Mouse (Mus musculus) limb, embryonic 13.5 days (tissue): ENCODE data around the gene Cpxm2. TPM values are rescaled to one million over a fixed set of nuclear protein-coding genes. Genes with fewer than 3 reads are reported as not detected.

Experiments used
- ATAC-seq: fragments of 200-750 bp; cut with Nextera tagmentation; 2 replicates; pipeline ENCODE4 v1.8.0; 2017; ENCODE audit warnings: low read depth, moderate number of reproducible peaks, moderate TSS enrichment; ENCODE audit not compliant: low FRiP score
- H3K27ac ChIP-seq: fragments of 300-500 bp; sonication (generic); 2 replicates; pipeline ENCODE4 v1.5.1; 2015; ENCODE audit warnings: inconsistent platforms, mild to moderate bottlenecking, moderate library complexity
- H3K27me3 ChIP-seq: fragments of 300-500 bp; sonication (generic); 2 replicates; pipeline ENCODE4 v1.6.1; 2015; ENCODE audit warnings: mild to moderate bottlenecking, inconsistent platforms
- H3K36me3 ChIP-seq: fragments of 300-500 bp; sonication (generic); 2 replicates; pipeline ENCODE4 v1.6.1; 2015; ENCODE audit warnings: inconsistent platforms, mild to moderate bottlenecking, moderate library complexity
- H3K4me1 ChIP-seq: fragments of 300-500 bp; sonication (generic); 2 replicates; pipeline ENCODE4 v1.6.1; 2015; ENCODE audit warnings: inconsistent platforms
- H3K4me2 ChIP-seq: fragments of 300-500 bp; sonication (generic); replicated peaks from 2 replicates; pipeline ENCODE4 v1.6.1; 2015; ENCODE audit warnings: inconsistent platforms, mild to moderate bottlenecking, moderate library complexity
- H3K4me3 ChIP-seq: fragments of 300-500 bp; sonication (generic); 2 replicates; pipeline ENCODE4 v1.5.1; 2015; ENCODE audit warnings: moderate library complexity, mild to moderate bottlenecking, inconsistent platforms
- H3K9ac ChIP-seq: fragments of 300-500 bp; sonication (generic); 2 replicates; pipeline ENCODE4 v1.6.1; 2015; ENCODE audit warnings: mild to moderate bottlenecking, inconsistent platforms
- H3K9me3 ChIP-seq: fragments of 300-500 bp; sonication (generic); 2 replicates; pipeline ENCODE4 v1.6.1; 2016; ENCODE audit warnings: inconsistent platforms
- WGBS: fragments of 180-500 bp; shearing (Covaris S2); methylation state at CpG from one replicate; pipeline ENCODE4 v1.1.7; 2015; 5-methylcytosine and 5-hydroxymethylcytosine counted together
- polyA plus RNA-seq: library from polyadenylated mRNA; unstranded; fragments of >200 nt; fragmentation: Nextera tagmentation; extraction: Ambion mirVana; gene quantifications from 2 replicates; pipeline ENCODE4 v1.2.1, GENCODE M21; 2015

Gene Cpxm2
- polyA plus RNA-seq, 1 experiment from 2014 or later: 16.7 TPM

DNA sequence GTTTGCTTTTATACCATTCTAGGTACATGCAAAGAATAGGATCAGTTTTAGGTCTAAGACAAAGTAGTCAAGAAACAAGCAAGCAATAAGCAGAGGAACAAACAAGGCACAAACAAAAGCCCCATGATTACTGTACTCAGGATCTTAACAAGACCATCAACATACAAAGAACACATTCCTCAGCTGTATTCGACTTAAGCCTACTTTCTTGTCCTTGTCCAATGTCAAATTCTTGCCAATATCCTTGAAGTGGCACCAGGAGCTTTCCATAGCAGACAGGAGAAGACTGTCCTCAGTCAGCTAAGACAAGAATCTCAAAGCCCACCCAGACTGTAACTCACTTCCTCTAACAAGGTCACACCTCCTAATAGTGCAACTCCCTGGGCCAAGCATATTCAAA, 24.5 kb upstream of the Cpxm2 start:
- Histone ChIP-seq H3K27me3 (no peaks in the 10 kb centered on the region), H3K4me2 (no peak overlapping the region), H3K4me3 (no peak overlapping the region), H3K9ac (no peak overlapping the region), H3K4me1 (peaks cover 4% of the 10 kb centered on the region), H3K9me3 (peaks cover 7% of the 10 kb centered on the region; the same call in 1 of the 2 replicates), H3K27ac (no peak overlapping the region), H3K36me3 (no peaks in the 10 kb centered on the region)
- WGBS: 68% methylated on average over 1 of the region's 1 CpGs
- no peak for ATAC-seq

DNA sequence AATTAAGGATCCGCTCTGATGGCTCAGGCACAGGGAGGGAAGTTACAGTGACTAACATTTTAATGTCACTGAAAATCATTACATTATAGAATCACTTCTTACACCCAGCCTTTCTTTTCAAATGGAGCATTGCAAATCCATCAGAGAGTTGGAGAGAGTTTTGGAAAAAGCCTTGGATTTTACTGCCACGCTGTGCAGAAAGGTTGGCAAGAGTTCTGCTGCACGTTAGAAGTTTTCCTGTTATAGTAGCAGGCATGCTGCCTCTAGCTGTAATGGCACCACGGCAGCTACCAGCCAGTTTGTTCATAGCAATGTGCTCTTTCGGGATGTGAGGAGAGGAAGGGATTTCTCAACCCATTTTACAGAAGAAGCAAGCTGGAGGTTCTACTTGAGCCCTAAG, 20.2 kb upstream of the Cpxm2 start:
- ATAC-seq: no peak
- 73% methylated on average over 5 of the region's 5 CpGs for WGBS
- H3K27ac ChIP-seq: no peak overlapping the region

DNA sequence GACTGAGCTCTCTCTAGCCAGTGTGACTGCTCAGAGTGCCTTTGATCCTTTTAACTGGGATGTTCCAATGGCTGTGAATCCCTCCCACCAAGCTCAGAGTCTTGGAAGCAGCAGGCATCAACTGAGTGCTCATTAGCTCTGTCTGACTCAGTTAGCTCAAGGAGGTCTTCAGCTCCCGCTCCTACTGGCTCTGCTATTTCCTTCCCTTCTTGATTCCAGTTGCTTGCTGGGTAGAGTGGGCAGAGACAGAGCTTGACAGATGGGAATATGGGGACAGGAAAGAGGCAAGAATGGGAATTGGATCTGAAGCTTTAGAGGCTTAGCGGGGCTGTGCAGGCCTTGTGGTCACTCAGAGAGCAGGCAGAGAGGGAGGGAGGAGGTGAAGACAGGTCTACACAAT, 19.8 kb upstream of the Cpxm2 start:
- no peak overlapping the region for H3K4me2 ChIP-seq
- H3K4me3 ChIP-seq: no peak overlapping the region
- H3K9ac ChIP-seq: no peak overlapping the region
- no peak for ATAC-seq
- no peak overlapping the region for H3K27ac ChIP-seq
- WGBS: 77% methylated on average over 2 of the region's 2 CpGs
- peaks cover 7% of the 10 kb centered on the region; the same call in 1 of the 2 replicates for H3K9me3 ChIP-seq
- H3K4me1 ChIP-seq: peaks cover 13% of the 10 kb centered on the region
- no peaks in the 10 kb centered on the region for H3K27me3 ChIP-seq
- H3K36me3 ChIP-seq: no peaks in the 10 kb centered on the region

More for the DNA sequence above, 20.2 kb upstream of the Cpxm2 start:
- Histone ChIP-seq H3K36me3 (no peaks in the 10 kb centered on the region), H3K4me1 (peaks cover 9% of the 10 kb centered on the region), H3K27me3 (no peaks in the 10 kb centered on the region), H3K9me3 (peaks cover 7% of the 10 kb centered on the region; the same call in 1 of the 2 replicates), H3K4me2 (no peak overlapping the region), H3K9ac (no peak overlapping the region), H3K4me3 (no peak overlapping the region)

DNA sequence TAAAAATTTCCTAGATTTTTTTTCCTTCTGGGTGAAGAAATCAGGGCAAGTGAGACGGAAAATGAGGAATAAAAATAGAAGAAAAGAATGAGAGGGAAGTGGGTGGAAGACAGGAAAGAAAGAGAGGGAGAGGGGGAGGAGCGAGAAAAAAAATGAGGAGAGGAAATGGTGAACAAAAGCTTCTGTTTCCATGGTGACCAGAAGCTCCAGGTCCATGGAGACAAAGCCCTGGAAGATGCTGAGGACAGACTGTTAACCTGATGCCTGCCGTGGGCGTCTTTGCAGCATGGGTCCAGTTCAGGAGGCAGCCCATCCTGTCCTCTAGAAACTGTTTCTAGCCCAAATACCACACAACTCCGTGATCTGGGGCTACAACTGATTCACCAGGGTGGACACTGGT, 17.7 kb upstream of the Cpxm2 start:
- no peaks in the 10 kb centered on the region for H3K36me3 ChIP-seq
- H3K4me2 ChIP-seq: no peak overlapping the region
- H3K4me3 ChIP-seq: no peak overlapping the region
- no peak overlapping the region for H3K9ac ChIP-seq
- ATAC-seq: no peak
- 72% methylated on average over 5 of the region's 5 CpGs for WGBS
- peaks cover 7% of the 10 kb centered on the region; the same call in 1 of the 2 replicates for H3K9me3 ChIP-seq
- H3K27me3 ChIP-seq: no peaks in the 10 kb centered on the region
- H3K4me1 ChIP-seq: peaks cover 20% of the 10 kb centered on the region
- H3K27ac ChIP-seq: no peak overlapping the region

DNA sequence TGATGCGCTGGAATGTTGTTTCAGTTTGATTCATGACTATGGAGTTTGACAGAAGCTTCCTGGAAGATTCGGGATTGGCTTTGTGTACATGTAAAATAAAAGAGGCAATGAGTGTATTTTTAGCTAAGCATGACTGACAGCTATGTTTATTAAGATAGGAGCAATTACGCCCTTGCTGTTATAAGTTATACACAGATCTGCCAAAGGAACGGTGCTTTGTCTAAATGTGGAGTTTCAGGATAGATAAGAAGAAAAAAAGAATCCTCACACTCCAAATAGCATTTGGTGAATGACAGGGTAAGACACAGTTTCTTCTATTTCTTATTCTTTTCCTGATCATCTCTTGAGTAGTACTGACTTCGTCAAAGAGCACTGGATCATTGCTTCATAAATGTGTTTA, 17.2 kb upstream of the Cpxm2 start:
- no peak overlapping the region for H3K9ac ChIP-seq
- H3K4me2 ChIP-seq: no peak overlapping the region
- ATAC-seq: no peak
- 81% methylated on average over 5 of the region's 5 CpGs for WGBS
- no peak overlapping the region for H3K4me3 ChIP-seq
- H3K4me1 ChIP-seq: peaks cover 21% of the 10 kb centered on the region
- no peaks in the 10 kb centered on the region for H3K36me3 ChIP-seq
- no peak overlapping the region for H3K27ac ChIP-seq
- peaks cover 7% of the 10 kb centered on the region; the same call in 1 of the 2 replicates for H3K9me3 ChIP-seq
- H3K27me3 ChIP-seq: no peaks in the 10 kb centered on the region

DNA sequence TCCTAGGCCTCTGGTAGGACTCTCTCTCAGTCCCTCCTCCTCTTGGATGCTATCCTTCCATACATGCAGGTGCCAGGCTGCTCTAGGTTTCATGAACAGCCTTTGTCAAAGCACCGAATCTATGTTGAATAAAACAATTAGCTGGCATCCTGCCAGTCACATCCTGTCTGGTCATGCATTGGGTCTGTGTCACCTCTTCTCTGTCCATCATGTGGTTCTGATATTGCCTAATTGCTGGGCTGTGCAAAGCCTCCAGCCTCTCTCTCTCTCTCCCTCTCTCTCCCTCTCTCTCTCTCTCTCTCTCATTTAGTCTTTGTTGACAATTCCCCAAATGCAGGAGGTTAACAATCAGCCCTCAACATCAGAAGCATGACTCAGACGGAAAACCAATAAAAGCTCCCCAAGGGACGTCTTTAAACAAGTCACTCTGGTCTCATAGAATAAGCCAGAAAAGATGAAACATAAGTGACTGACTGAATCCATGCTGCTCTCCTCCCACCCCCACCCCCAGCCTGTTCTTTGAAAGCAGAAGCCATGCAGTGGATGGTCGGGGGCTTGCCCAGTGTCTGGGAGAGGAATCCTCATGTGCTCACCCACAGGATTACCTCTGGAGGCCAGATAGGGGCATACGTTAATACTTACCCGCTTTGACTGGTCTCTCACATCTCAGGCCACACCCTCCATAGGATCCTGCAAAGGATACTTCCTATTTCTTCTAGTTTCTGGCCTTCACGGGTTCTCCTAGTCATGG, 15.1 kb upstream of the Cpxm2 start:
- peaks cover 7% of the 10 kb centered on the region; the same call in 1 of the 2 replicates for H3K9me3 ChIP-seq
- peak; percentile 49; the same call in 1 of the 2 replicates for ATAC-seq
- 35% methylated on average over 7 of the region's 7 CpGs for WGBS

DNA sequence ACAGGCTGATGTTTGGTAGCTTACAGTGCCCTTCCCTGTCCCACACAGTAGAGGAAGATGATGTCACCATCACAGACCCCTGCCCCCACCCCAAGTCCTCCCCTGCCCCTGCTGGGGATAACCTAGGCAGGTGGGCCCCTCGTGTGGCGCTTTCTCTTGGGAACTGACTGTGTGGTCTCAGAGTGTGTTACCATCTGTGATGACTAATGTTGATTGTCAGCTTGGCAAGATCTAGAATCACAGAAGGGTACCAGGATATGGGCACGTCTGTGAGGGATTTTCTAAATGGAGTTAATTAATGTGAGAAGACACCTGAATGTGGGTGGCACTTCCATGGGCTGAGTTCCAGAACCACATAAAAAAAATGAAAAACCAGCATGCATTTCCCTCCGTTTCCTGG, 12.7 kb upstream of the Cpxm2 start:
- H3K4me1 ChIP-seq: peaks cover 29% of the 10 kb centered on the region
- no peak overlapping the region for H3K27ac ChIP-seq
- no peak overlapping the region for H3K4me2 ChIP-seq
- peaks cover 7% of the 10 kb centered on the region; the same call in 1 of the 2 replicates for H3K9me3 ChIP-seq
- no peak for ATAC-seq
- no peak overlapping the region for H3K4me3 ChIP-seq
- WGBS: 73% methylated on average over 4 of the region's 4 CpGs
- H3K9ac ChIP-seq: no peak overlapping the region
- no peaks in the 10 kb centered on the region for H3K27me3 ChIP-seq
- H3K36me3 ChIP-seq: no peaks in the 10 kb centered on the region

More for the DNA sequence above, 15.1 kb upstream of the Cpxm2 start:
- Histone ChIP-seq H3K4me1 (peaks cover 29% of the 10 kb centered on the region), H3K9ac (no peak overlapping the region), H3K36me3 (no peaks in the 10 kb centered on the region), H3K4me3 (no peak overlapping the region), H3K27ac (no peak overlapping the region), H3K4me2 (no peak overlapping the region; the same call in 1 of the 2 replicates), H3K27me3 (no peaks in the 10 kb centered on the region)

DNA sequence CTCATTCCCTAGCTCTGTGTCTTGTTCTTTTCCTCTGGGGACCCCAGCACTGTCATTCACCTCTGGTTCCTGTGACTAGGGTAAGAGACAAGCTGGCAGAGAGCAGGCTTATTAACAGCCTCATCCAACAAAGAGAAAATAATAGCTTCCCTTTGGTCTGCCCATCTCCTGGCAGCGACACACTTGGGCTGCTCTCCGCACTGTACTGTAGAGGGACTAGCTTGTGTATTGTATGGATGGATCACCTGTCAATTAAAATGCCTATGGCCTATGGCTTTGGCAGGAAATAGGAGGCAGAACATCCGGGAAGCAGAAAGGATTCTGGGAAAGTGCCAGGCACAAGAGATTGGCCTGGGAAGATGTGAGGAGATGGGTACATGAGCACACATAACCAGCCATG, 7.7 kb upstream of the Cpxm2 start:
- 83% methylated on average over 3 of the region's 3 CpGs for WGBS
- H3K4me1 ChIP-seq: peaks cover 8% of the 10 kb centered on the region; the same call in 1 of the 2 replicates
- H3K27me3 ChIP-seq: no peaks in the 10 kb centered on the region
- H3K4me3 ChIP-seq: no peak overlapping the region
- no peak overlapping the region for H3K27ac ChIP-seq
- no peaks in the 10 kb centered on the region for H3K36me3 ChIP-seq
- no peak overlapping the region for H3K9ac ChIP-seq
- H3K4me2 ChIP-seq: no peak overlapping the region
- no peaks in the 10 kb centered on the region for H3K9me3 ChIP-seq
- no peak for ATAC-seq

DNA sequence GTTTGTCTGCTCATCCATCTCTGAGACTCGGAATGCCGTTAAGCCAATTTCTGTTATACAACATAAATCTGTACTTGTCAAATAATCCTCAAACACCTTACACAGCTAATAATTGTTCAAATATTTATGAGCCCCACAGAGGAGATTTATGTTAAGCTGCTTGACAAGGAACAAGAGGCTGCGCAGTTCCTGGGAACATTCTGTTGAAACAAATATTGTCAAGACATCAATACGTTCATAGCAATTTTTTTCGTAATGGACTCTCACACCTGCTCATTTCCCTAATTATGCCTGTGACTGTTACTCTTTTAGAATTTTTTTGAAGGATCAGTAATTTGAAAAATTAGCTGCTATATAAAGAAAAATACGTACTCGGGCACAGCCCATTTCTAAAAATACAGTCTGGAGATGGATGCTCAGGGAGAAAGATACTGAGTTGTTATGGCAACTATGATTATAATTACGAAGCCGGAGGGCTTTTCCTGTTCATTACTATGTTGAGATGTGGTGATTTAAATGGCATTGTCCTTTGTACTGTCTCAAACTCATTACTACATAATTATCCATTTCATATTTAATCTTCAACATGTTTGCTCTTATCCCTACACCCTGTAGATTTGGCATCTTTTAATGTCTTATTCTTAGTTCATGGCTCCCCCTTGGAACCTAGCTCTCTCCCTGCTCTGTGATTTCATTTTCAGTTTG, 3.9 kb upstream of the Cpxm2 start:
- peaks cover 16% of the 10 kb centered on the region for H3K4me1 ChIP-seq
- H3K9ac ChIP-seq: no peak overlapping the region
- no peak overlapping the region for H3K4me2 ChIP-seq
- H3K4me3 ChIP-seq: no peak overlapping the region
- ATAC-seq: no peak
- H3K27ac ChIP-seq: no peak overlapping the region
- WGBS: 81% methylated on average over 9 of the region's 9 CpGs
- peaks cover 36% of the 10 kb centered on the region for H3K27me3 ChIP-seq
- H3K9me3 ChIP-seq: no peaks in the 10 kb centered on the region
- no peaks in the 10 kb centered on the region for H3K36me3 ChIP-seq

DNA sequence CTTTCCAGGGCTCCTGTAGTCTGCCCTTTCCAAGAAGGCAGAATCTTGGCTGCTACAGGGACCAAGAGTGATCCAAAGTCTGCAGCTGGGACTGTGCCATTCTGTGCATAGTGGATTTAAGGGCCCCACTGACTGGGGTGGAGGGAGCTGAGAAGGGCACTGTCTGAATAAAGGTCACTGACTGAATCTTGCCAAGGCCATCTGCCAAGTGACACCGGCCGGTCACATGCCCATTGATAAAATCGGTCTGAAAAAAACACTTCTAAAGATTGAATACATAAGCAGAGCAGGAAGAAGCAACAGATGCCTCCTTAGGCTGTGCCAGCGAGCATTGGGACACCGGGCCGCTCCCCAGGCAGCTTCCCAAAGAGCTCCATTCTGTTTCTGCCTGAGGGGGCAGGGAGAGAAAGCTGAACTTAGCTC, 803 bp downstream of the Cpxm2 start:
- no peaks in the 10 kb centered on the region for H3K9me3 ChIP-seq
- peak overlapping the region; percentile 69; the same call in 1 of the 2 replicates for H3K9ac ChIP-seq
- peaks cover 16% of the 10 kb centered on the region for H3K4me1 ChIP-seq
- H3K36me3 ChIP-seq: no peaks in the 10 kb centered on the region
- peak overlapping the region; percentile 85 for H3K4me2 ChIP-seq
- WGBS: 46% methylated on average over 6 of the region's 6 CpGs
- no peak overlapping the region; the same call in 1 of the 2 replicates for H3K27ac ChIP-seq
- no peak for ATAC-seq
- peaks cover 54% of the 10 kb centered on the region for H3K27me3 ChIP-seq
- peak overlapping the region; percentile 53 for H3K4me3 ChIP-seq

DNA sequence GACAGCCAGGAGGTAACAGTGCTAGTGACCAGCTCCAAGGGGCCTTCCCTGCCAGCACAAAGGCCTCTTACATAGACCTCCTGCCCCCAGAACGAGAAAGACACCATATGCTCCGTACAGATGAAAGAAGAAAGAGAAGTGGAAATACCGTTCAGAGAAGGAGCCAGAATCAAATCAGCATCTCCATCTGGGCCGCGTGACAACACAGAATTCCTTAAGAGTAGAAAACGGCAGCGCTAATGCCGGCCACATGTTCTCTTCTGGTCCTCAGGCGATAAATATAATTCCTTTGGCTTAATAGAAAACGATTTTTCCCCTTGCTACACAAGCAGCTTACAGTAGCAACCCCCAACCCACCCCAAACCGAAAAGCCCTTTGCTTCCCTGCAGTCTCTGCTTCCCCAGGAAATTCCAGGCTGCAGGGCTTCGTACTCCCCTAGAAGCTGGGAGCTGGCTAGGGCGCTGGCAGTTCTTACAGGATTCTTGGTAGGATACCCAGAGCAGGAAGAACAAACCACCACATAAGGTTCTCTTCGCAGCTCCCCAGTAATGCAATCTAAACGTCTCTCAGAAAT, 9.2 kb downstream of the Cpxm2 start:
- Histone ChIP-seq H3K9ac (no peak overlapping the region), H3K9me3 (no peaks in the 10 kb centered on the region), H3K27ac (0 out of 2 replicates have a peak overlapping the region, but pooled peaks have one; percentile 39), H3K4me1 (peaks cover 21% of the 10 kb centered on the region), H3K4me2 (peak overlapping the region; percentile 14; the same call in 1 of the 2 replicates), H3K4me3 (no peak overlapping the region), H3K27me3 (no peaks in the 10 kb centered on the region), H3K36me3 (no peaks in the 10 kb centered on the region)
- peak; percentile 54; the same call in 1 of the 2 replicates for ATAC-seq
- WGBS: 35% methylated on average over 15 of the region's 15 CpGs

DNA sequence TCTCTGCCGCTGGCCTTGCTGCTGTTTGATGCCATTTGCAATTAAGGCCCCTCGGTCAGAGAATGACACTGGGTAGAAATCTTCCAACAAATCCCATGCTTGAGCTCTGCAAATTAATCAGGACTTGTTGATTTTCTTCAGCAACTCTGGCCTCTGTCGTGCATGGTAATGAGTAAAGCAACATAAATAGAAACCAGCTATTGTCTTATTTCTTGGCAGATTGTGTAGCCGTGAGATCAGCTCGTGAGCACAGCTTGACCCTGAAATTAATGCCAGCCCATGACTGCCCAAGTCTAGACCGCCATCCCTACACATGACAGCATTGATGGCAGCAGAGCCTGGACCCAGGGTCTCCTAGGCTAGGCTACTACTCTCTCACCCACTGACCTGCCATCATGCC, 25.9 kb downstream of the Cpxm2 start:
- ATAC-seq: no peak
- Histone ChIP-seq H3K4me1 (no peaks in the 10 kb centered on the region), H3K27me3 (0 out of 2 replicates have a peak, but pooled peaks cover 8% of the 10 kb centered on the region), H3K4me2 (no peak overlapping the region), H3K27ac (no peak overlapping the region), H3K9me3 (peaks cover under 1% of the 10 kb centered on the region; the same call in 1 of the 2 replicates), H3K9ac (no peak overlapping the region), H3K4me3 (no peak overlapping the region), H3K36me3 (no peaks in the 10 kb centered on the region)
- WGBS: 79% methylated on average over 6 of the region's 6 CpGs
